Mouse (Mus musculus): ENCODE results near the gene Pink1. TPM values are rescaled to one million over a fixed set of nuclear protein-coding genes. Genes with fewer than 3 reads are reported as not detected.

Gene Pink1
- total RNA-seq, 1 experiment = 13.4 TPM

DNA sequence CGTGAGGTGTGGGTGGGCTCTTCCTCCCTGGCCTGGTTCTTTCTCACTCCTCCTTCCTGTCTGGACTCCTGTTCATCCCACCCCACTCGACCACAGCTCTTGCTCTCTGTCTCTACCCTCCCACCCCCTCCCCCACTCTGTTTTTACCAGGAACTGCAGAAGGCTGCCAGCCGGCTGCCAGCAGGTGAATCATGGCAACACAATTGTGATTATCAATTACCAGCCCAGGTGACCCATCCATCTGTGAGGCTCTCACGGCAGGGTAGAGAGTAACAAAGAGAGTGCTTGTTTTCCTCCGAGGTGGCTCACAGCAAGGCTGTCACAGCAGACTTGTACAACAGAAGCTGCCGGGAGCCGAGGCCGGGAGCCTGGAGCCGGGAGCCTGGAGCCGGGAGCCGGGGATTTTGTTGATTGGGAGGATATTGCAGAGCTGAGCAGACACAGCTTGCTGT lies 35.3 kb upstream of the Pink1 start:
- Histone ChIP-seq H3K36me3 (ENCODE audit: control insufficient read depth, insufficient read depth, low read length, poor library complexity, severe bottlenecking) (no peaks in the 10 kb centered on the region), H3K9ac (ENCODE audit: insufficient read depth, low read depth, low read length, poor library complexity, severe bottlenecking) (peak overlapping the region; percentile 18; the same call in 1 of the 2 replicates), H3K4me3 (ENCODE audit: insufficient read depth in 1 of 2, low read depth in 1 of 2, low read length in 2 of 2, poor library complexity in 1 of 2, severe bottlenecking in 1 of 2) (peak overlapping the region; percentile 11 to 21; a peak in 2 of 4 replicates), H3K9me3 (ENCODE audit: control insufficient read depth, insufficient read depth, low read depth, low read length) (no peaks in the 10 kb centered on the region), H3K27ac (ENCODE audit: insufficient read depth, low read depth, low read length, poor library complexity, severe bottlenecking) (peak overlapping the region; percentile 42), H3K4me1 (ENCODE audit: control insufficient read depth in 2 of 2, insufficient read depth in 2 of 2, low read length in 2 of 2, poor library complexity in 1 of 2) (peaks cover 0 to 15% of the 10 kb centered on the region in 2 experiments; a peak in 2 of 4 replicates)
- TF ChIP-seq ZC3H11A (IDR thresholded peaks at IDR 0.05; ENCODE audit: borderline replicate concordance, low read depth, low read length) = no peak
- no peak for TF ChIP-seq ZNF384 (IDR thresholded peaks at IDR 0.05; ENCODE audit: low read depth, low read length)
- no peak for TF ChIP-seq HCFC1 (IDR thresholded peaks at IDR 0.05; ENCODE audit: borderline replicate concordance, insufficient read depth, low read length)
- TF ChIP-seq CHD2 (IDR thresholded peaks at IDR 0.05; ENCODE audit: low read depth, low read length) = no peak
- in situ Hi-C loops (cut with MboI; ENCODE audit: low sequenced_read_pairs in 2 of 2, unreplicated experiment in 2 of 2) = no loop called here
- DNase-seq (ENCODE audit: low read depth, low spot score) = no peak

DNA sequence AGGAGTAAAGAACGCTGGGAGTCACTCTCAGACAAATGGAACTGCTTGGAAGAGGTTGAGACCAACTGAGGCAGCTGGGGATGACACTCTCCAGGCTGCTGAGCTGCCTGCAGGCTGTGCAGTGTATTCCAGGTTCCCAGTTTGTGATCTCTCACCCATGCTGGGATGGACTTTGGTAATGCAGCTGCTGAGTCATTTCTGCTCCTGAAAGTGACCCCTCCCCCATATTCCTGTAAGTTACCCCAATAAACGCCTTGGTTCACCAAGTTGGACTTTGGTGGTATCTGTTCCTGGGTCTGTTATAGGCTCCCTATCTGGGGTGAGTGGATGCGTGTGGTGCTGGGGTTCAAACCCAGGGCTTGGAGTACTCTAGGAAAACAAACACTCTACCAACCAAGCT lies 32.1 kb upstream of the Pink1 start:
- H3K9me3 ChIP-seq (ENCODE audit: control insufficient read depth, insufficient read depth, low read depth, low read length) = no peaks in the 10 kb centered on the region
- in situ Hi-C loops (cut with MboI; ENCODE audit: low sequenced_read_pairs in 2 of 2, unreplicated experiment in 2 of 2) = no loop called here
- H3K36me3 ChIP-seq (ENCODE audit: control insufficient read depth, insufficient read depth, low read length, poor library complexity, severe bottlenecking) = no peaks in the 10 kb centered on the region
- TF ChIP-seq HCFC1 (IDR thresholded peaks at IDR 0.05; ENCODE audit: borderline replicate concordance, insufficient read depth, low read length) = no peak
- TF ChIP-seq CHD2 (IDR thresholded peaks at IDR 0.05; ENCODE audit: low read depth, low read length) = no peak
- TF ChIP-seq ZC3H11A (IDR thresholded peaks at IDR 0.05; ENCODE audit: borderline replicate concordance, low read depth, low read length) = no peak
- no peak for TF ChIP-seq ZNF384 (IDR thresholded peaks at IDR 0.05; ENCODE audit: low read depth, low read length)
- TF ChIP-seq MAFK (IDR thresholded peaks at IDR 0.05; ENCODE audit: insufficient read depth, low read depth, low read length) = no peak
- H3K4me1 ChIP-seq (ENCODE audit: control insufficient read depth in 2 of 2, insufficient read depth in 2 of 2, low read length in 2 of 2, poor library complexity in 1 of 2) = peaks cover 0 to 11% of the 10 kb centered on the region in 2 experiments; a peak in 2 of 4 replicates
- H3K27ac ChIP-seq (ENCODE audit: insufficient read depth, low read depth, low read length, poor library complexity, severe bottlenecking) = no peak overlapping the region
- DNase-seq (ENCODE audit: low read depth, low spot score) = no peak
- no peak overlapping the region for H3K4me3 ChIP-seq (ENCODE audit: insufficient read depth in 1 of 2, low read depth in 1 of 2, low read length in 2 of 2, poor library complexity in 1 of 2, severe bottlenecking in 1 of 2)
- no peak overlapping the region for H3K9ac ChIP-seq (ENCODE audit: insufficient read depth, low read depth, low read length, poor library complexity, severe bottlenecking)

DNA sequence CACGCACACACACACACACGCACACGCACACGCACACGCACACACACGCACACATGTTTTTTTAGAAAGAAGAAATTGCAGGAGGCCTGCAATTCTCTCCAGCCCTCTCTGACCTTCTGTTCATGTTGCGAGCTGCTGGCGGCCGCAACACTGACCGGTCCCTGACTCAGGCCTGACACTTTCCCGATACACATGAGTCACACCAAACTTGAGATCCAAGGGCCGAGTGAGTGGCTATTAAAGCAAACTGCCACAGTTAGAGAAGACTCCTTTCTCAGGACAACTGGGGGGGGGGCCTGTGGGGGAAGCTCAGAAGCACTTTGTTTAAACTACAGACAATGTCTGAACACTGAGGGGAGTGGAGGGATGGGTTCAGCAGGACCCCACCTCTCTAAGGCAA lies 30.4 kb upstream of the Pink1 start:
- peaks cover 0 to 5% of the 10 kb centered on the region in 2 experiments; a peak in 1 of 4 replicates for H3K4me1 ChIP-seq (ENCODE audit: control insufficient read depth in 2 of 2, insufficient read depth in 2 of 2, low read length in 2 of 2, poor library complexity in 1 of 2)
- in situ Hi-C loops (cut with MboI; ENCODE audit: low sequenced_read_pairs in 2 of 2, unreplicated experiment in 2 of 2) = no loop called here
- no peaks in the 10 kb centered on the region for H3K9me3 ChIP-seq (ENCODE audit: control insufficient read depth, insufficient read depth, low read depth, low read length)
- no peak overlapping the region for H3K9ac ChIP-seq (ENCODE audit: insufficient read depth, low read depth, low read length, poor library complexity, severe bottlenecking)
- H3K4me3 ChIP-seq (ENCODE audit: insufficient read depth in 1 of 2, low read depth in 1 of 2, low read length in 2 of 2, poor library complexity in 1 of 2, severe bottlenecking in 1 of 2) = no peak overlapping the region
- DNase-seq (ENCODE audit: low read depth, low spot score) = no peak
- no peak overlapping the region for H3K27ac ChIP-seq (ENCODE audit: insufficient read depth, low read depth, low read length, poor library complexity, severe bottlenecking)
- no peaks in the 10 kb centered on the region for H3K36me3 ChIP-seq (ENCODE audit: control insufficient read depth, insufficient read depth, low read length, poor library complexity, severe bottlenecking)
- TF ChIP-seq CHD2 (IDR thresholded peaks at IDR 0.05; ENCODE audit: low read depth, low read length) = no peak
- no peak for TF ChIP-seq ZNF384 (IDR thresholded peaks at IDR 0.05; ENCODE audit: low read depth, low read length)
- no peak for TF ChIP-seq MAFK (IDR thresholded peaks at IDR 0.05; ENCODE audit: insufficient read depth, low read depth, low read length)
- no peak for TF ChIP-seq ZC3H11A (IDR thresholded peaks at IDR 0.05; ENCODE audit: borderline replicate concordance, low read depth, low read length)
- no peak for TF ChIP-seq HCFC1 (IDR thresholded peaks at IDR 0.05; ENCODE audit: borderline replicate concordance, insufficient read depth, low read length)

DNA sequence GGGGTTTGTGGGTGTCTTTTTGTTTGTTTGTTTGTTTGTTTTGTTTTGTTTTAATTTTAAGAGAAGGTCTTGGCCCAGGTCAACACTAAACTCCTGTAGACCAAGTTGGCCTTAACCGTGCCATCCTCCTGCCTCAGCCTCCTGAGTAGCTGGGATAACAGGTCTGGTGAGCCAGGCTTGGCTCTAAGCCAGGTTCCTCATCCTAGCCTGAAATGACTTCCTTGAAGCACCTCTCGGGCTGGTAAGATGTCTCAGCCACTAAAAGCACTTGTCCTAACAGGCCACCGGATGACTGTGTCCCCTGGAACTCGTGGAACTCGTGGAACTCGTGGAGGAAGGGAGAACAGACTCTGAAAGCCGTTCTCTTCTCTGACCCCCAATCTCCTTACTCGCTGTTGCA lies 30.0 kb upstream of the Pink1 start:
- no peak for DNase-seq (ENCODE audit: low read depth, low spot score)
- in situ Hi-C loops (cut with MboI; ENCODE audit: low sequenced_read_pairs in 2 of 2, unreplicated experiment in 2 of 2) = no loop called here
- H3K9ac ChIP-seq (ENCODE audit: insufficient read depth, low read depth, low read length, poor library complexity, severe bottlenecking) = no peak overlapping the region

More for the DNA sequence above, 30.0 kb upstream of the Pink1 start:
- TF ChIP-seq MAFK (IDR thresholded peaks at IDR 0.05; ENCODE audit: insufficient read depth, low read depth, low read length) (no peak), ZNF384 (IDR thresholded peaks at IDR 0.05; ENCODE audit: low read depth, low read length) (no peak), ZC3H11A (IDR thresholded peaks at IDR 0.05; ENCODE audit: borderline replicate concordance, low read depth, low read length) (no peak), HCFC1 (IDR thresholded peaks at IDR 0.05; ENCODE audit: borderline replicate concordance, insufficient read depth, low read length) (no peak), CHD2 (IDR thresholded peaks at IDR 0.05; ENCODE audit: low read depth, low read length) (no peak)
- H3K9me3 ChIP-seq (ENCODE audit: control insufficient read depth, insufficient read depth, low read depth, low read length) = no peaks in the 10 kb centered on the region
- H3K27ac ChIP-seq (ENCODE audit: insufficient read depth, low read depth, low read length, poor library complexity, severe bottlenecking) = no peak overlapping the region
- no peak overlapping the region for H3K4me3 ChIP-seq (ENCODE audit: insufficient read depth in 1 of 2, low read depth in 1 of 2, low read length in 2 of 2, poor library complexity in 1 of 2, severe bottlenecking in 1 of 2)
- H3K4me1 ChIP-seq (ENCODE audit: control insufficient read depth in 2 of 2, insufficient read depth in 2 of 2, low read length in 2 of 2, poor library complexity in 1 of 2) = peaks cover 0 to 5% of the 10 kb centered on the region in 2 experiments; a peak in 1 of 4 replicates
- H3K36me3 ChIP-seq (ENCODE audit: control insufficient read depth, insufficient read depth, low read length, poor library complexity, severe bottlenecking) = no peaks in the 10 kb centered on the region

Data from ES-E14 (cell line).